Mouse (Mus musculus): ENCODE measurements around the gene Shox2. TPM values are rescaled to one million over a fixed set of nuclear protein-coding genes. Genes with fewer than 3 reads are reported as not detected.

Gene Shox2
- total RNA-seq, 2 experiments from 2014 or later, result not detected

DNA sequence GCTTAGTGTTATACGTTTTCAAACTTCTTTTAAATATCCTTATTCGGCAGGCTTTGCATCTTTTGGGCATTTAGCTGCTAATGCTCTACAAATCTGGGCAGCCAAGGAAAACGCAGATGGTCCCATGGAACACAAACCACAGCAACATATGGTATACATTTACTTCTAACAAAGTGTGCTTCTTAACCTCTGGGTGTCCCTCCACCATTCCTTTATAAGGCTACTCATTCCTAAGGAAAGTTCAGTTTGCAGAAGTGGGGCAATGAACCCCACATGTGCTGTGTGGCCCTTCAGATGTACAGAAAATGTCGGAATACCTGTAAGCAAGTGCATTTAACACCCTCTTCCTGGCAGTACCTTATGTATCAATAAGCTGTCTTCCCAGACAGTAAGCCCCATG lies 14.1 kb downstream of the Shox2 start:
- no peak for ATAC-seq (replicated peaks; ENCODE audit: poor library complexity, severe bottlenecking)

- ATAC-seq (replicated peaks; ENCODE audit: poor library complexity, severe bottlenecking), result no peak
These were observed 16.7 kb downstream of the Shox2 start for GRCm38 (mm10) chr3:66964884-66965283.

GRCm38 (mm10) chr3:66959972-66960371 lies 21.6 kb downstream of the Shox2 start:
- ATAC-seq (replicated peaks; ENCODE audit: poor library complexity, severe bottlenecking), result no peak

DNA sequence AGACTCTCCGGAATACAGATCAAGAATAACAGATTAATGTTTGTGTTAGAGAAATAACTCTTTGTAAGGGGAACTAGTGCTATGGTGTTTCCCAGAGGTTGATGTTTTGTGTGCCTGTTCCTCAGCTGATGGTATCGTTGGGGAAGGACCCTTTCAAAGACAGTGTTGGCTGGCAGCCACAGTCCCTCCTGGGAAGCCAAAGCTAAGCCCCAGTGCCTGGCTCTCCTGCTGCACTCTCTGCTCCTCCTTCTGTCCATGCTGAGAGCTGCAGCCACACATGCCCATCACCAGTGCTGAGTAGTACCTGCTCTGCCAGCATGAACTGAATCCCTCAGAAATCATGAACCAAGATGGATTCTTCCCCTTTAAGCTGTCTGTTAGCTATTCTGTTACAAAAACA lies 26.4 kb downstream of the Shox2 start:
- ATAC-seq (replicated peaks; ENCODE audit: poor library complexity, severe bottlenecking), result no peak

GRCm38 (mm10) chr3:66939675-66940074 lies 41.9 kb downstream of the Shox2 start:
- no peak for ATAC-seq (replicated peaks; ENCODE audit: poor library complexity, severe bottlenecking)

- ATAC-seq (replicated peaks; ENCODE audit: poor library complexity, severe bottlenecking), result no peak
These were observed 59.1 kb downstream of the Shox2 start for GRCm38 (mm10) chr3:66922436-66922835.

Other genes with a start within 250 kb of the Shox2 start
- gene Rsrc1, start 381 bp downstream of the Shox2 start, total RNA-seq (2014; fragmentation: Nextera tagmentation), result 41.4 and 44.6 TPM in 2 replicates
- gene Rsrc1, start 381 bp downstream of the Shox2 start, total RNA-seq (2017), result 53.2 and 55.3 TPM in 2 replicates